Mouse (Mus musculus): ENCODE data around the gene Akt1s1.

Gene Akt1s1

GRCm38 (mm10) chr7:44826771-44827170 is 22.0 kb upstream of the Akt1s1 start:
- DNase-seq: no peak

- DNase-seq: no peak
Observed at GRCm38 (mm10) chr7:44828706-44829105, 20.1 kb upstream of the Akt1s1 start.

GRCm38 (mm10) chr7:44832763-44833162 is 16.0 kb upstream of the Akt1s1 start:
- no peak for DNase-seq

- no peak for DNase-seq
Observed at GRCm38 (mm10) chr7:44835373-44836015, 13.3 kb upstream of the Akt1s1 start.

- DNase-seq: no peak
Observed at GRCm38 (mm10) chr7:44836016-44836404, 12.8 kb upstream of the Akt1s1 start.

- peak in 1 of 2 experiments; percentile 11 for DNase-seq
Observed at GRCm38 (mm10) chr7:44836423-44837053, 12.3 kb upstream of the Akt1s1 start.

GRCm38 (mm10) chr7:44838073-44838472 is 10.7 kb upstream of the Akt1s1 start:
- peak in 1 of 2 experiments; percentile 13 for DNase-seq

- no peak for DNase-seq
Observed at GRCm38 (mm10) chr7:44839171-44839490, 9.7 kb upstream of the Akt1s1 start.

GRCm38 (mm10) chr7:44839491-44840191 is 9.2 kb upstream of the Akt1s1 start:
- DNase-seq: peak; percentile 54 to 58

GRCm38 (mm10) chr7:44840426-44840825 is 8.4 kb upstream of the Akt1s1 start:
- peak in 1 of 2 experiments; percentile 17 for DNase-seq

- peak in 1 of 2 experiments; percentile 8 for DNase-seq
Observed at GRCm38 (mm10) chr7:44841825-44842463, 6.8 kb upstream of the Akt1s1 start.

GRCm38 (mm10) chr7:44845006-44845405 is 3.8 kb upstream of the Akt1s1 start:
- peak in 1 of 2 experiments; percentile 15 for DNase-seq

- peak in 1 of 2 experiments; percentile 47 for DNase-seq
Observed at GRCm38 (mm10) chr7:44846804-44847203, 2.0 kb upstream of the Akt1s1 start.

GRCm38 (mm10) chr7:44847772-44848171 is 1.0 kb upstream of the Akt1s1 start:
- DNase-seq: peak in 1 of 2 experiments; percentile 41

- peak; percentile 91 to 93 for DNase-seq
Observed at GRCm38 (mm10) chr7:44849416-44850111, 773 bp downstream of the Akt1s1 start.

- DNase-seq: peak; percentile 77 to 88
Observed at GRCm38 (mm10) chr7:44850146-44850545, 1.4 kb downstream of the Akt1s1 start.

GRCm38 (mm10) chr7:44850789-44851624 is 2.2 kb downstream of the Akt1s1 start:
- DNase-seq: no peak

GRCm38 (mm10) chr7:44851625-44852234 is 2.9 kb downstream of the Akt1s1 start:
- DNase-seq: no peak

- DNase-seq: no peak
Observed at GRCm38 (mm10) chr7:44852259-44853027, 3.7 kb downstream of the Akt1s1 start.

- no peak for DNase-seq
Observed at GRCm38 (mm10) chr7:44853065-44853464, 4.3 kb downstream of the Akt1s1 start.
